Mouse (Mus musculus): Measurements from ENCODE around the gene Trim11.
A peak's percentile ranks its signal among the peaks of the same experiment; 100 is the strongest.

GRCm38 (mm10) chr11:58931576-58931975 lies 46.3 kb upstream of the Trim11 start:
- TF ChIP-seq EP300 (IDR thresholded peaks at IDR 0.05; ENCODE audit: insufficient read depth, low read depth, low read length) (no peak), CTCF (IDR thresholded peaks at IDR 0.05) (peak; percentile 26; the same call in 1 of the 2 replicates), POLR2A (IDR thresholded peaks at IDR 0.05; ENCODE audit: insufficient read depth, low read depth, low read length) (no peak)

Data from heart, adult 2 months (tissue).